Mouse (Mus musculus) MEL (cell line): ENCODE data around the gene Nanos2.

Experiments used
- BHLHE40 ChIP-seq: IDR thresholded peaks from 2 replicates; pipeline ENCODE4 v1.6.1; 2012; ENCODE audit warnings: low read depth, mild to moderate bottlenecking, inconsistent platforms, low read length, improper control_type of control experiment, borderline replicate concordance
- CTCF ChIP-seq, 3 experiments: IDR thresholded peaks in 2 of 3; conservative IDR thresholded peaks in 1 of 3; 2 replicates each; pipeline ENCODE4 v1.5.1; 2011 to 2012; ENCODE audit warnings: low read length in 3 of 3, low read depth in 2 of 3, mild to moderate bottlenecking in 2 of 3, improper control_type of control experiment in 1 of 3, inconsistent platforms in 1 of 3, mixed read lengths in 1 of 3, moderate library complexity in 1 of 3; ENCODE audit not compliant: control insufficient read depth in 1 of 3, insufficient read depth in 1 of 3, poor library complexity in 1 of 3, severe bottlenecking in 1 of 3
- POLR2AphosphoS2 ChIP-seq: IDR thresholded peaks from 2 replicates; pipeline ENCODE4 v1.6.1; 2011; ENCODE audit warnings: low read length, improper control_type of control experiment
- USF2 ChIP-seq, 2 experiments: IDR thresholded peaks; 2 replicates each; pipeline ENCODE4 v1.6.1; 2011 to 2012; ENCODE audit warnings: improper control_type of control experiment in 2 of 2, low read length in 2 of 2, borderline replicate concordance in 1 of 2, inconsistent platforms in 1 of 2, low read depth in 1 of 2, mild to moderate bottlenecking in 1 of 2; ENCODE audit not compliant: insufficient read depth in 1 of 2

DNA sequence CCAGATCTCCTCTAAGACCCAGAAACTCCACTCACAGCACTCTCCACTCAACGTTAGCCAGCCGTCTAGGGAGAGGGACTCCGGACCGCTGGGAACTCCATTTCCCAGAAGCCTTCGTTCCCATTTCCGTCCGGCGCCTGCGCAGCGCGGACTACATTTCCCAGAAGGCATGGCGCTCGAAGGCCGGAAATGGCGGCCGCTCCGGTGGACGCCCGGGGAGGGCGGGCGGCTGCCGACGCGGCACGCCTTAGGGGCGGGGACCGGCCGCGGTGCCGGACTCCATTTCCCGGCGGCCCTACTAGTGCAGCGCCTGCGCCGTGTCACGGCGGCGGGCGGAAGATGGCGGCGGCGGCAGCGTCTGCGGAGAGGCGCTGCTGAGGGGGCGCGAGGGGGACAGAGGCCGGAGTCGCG is 36.9 kb downstream of the Nanos2 start, which contains the start of gene Sympk:
- TF ChIP-seq POLR2AphosphoS2, result no peak
- TF ChIP-seq CTCF (IDR thresholded peaks at IDR 0.05 in 2 of 3, conservative IDR thresholded peaks at IDR 0.05 in 1 of 3; ENCODE audit: control insufficient read depth in 1 of 3, insufficient read depth in 1 of 3, low read depth in 2 of 3, low read length in 3 of 3, poor library complexity in 1 of 3, severe bottlenecking in 1 of 3), result no peak
- no peak for TF ChIP-seq USF2 (IDR thresholded peaks at IDR 0.05; ENCODE audit: borderline replicate concordance in 1 of 2, insufficient read depth in 1 of 2, low read depth in 1 of 2, low read length in 2 of 2)
- TF ChIP-seq BHLHE40, result no peak
